Mouse (Mus musculus): ENCODE results near the gene Slc19a3. TPM values are rescaled to one million over a fixed set of nuclear protein-coding genes. Genes with fewer than 3 reads are reported as not detected.
"Not testable (repeated sequence)": the region's sequence is repeated elsewhere in the genome, so short reads cannot be mapped to it uniquely, and the experiment has no call there.

Gene Slc19a3
- polyA plus RNA-seq, 1 experiment from 2014 or later, result 0.83 TPM

DNA sequence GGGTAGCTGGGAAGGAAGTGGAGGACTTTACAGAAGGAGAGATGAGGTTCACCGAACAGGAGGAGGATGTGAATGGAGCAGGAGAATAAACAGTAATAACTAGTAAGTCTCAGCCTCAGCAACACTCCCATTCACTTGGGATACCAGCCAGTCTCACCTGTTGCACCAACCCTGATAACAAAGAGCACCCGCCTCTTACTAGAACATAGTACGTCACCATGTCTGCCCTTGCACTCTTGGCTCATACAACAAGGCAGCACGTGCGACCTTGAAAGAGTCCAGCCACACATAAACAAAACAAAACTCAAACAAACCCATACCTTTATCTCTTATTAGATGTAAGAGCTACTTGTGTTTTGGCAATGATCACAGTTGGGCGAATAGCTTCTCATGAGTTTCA, 5.7 kb downstream of the Slc19a3 start:
- DNase-seq (ENCODE audit: low spot score) (no peak), ATAC-seq (ENCODE audit: insufficient number of reproducible peaks, low FRiP score, low TSS enrichment, low read depth) (no peak)
- WGBS, result 90% methylated on average over 6 of the region's 6 CpGs
- no peak overlapping the region for H3K4me2 ChIP-seq (ENCODE audit: low read depth, severe bottlenecking)
- H3K4me3 ChIP-seq (ENCODE audit: low read depth, low read length), result no peak overlapping the region
- no peak overlapping the region for H3K9ac ChIP-seq (ENCODE audit: low read length)
- no peak overlapping the region for H3K27ac ChIP-seq (replicated peaks; ENCODE audit: low read depth, low read length)
- H3K9me3 ChIP-seq (ENCODE audit: control insufficient read depth, low read length), result no peaks in the 10 kb centered on the region
- H3K27me3 ChIP-seq (ENCODE audit: control insufficient read depth, insufficient read depth, low read length), result no peaks in the 10 kb centered on the region
- no peaks in the 10 kb centered on the region for H3K4me1 ChIP-seq (ENCODE audit: control insufficient read depth, insufficient read depth, low read length)
- H3K36me3 ChIP-seq (ENCODE audit: control insufficient read depth, insufficient read depth, low read length), result no peaks in the 10 kb centered on the region

DNA sequence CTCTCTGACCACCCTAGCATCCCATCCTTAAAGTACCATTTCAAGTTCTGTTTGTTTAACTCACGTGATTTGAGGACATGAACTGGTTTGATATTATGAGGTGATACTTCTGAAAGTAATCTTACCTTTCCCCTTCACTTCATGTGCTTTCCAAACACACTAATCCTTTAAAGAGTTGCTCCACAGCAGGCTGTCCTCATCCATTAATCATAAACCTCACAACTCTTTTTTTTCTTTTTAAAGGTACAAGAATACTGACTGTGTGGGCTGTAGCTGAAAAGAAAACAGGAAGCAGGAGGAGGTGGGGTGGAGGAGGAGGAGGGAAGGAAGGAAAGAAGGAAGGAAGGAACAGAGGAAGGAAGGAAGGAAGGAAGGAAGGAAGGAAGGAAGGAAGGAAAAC, 6.3 kb downstream of the Slc19a3 start:
- H3K36me3 ChIP-seq (ENCODE audit: control insufficient read depth, insufficient read depth, low read length), result no peaks in the 10 kb centered on the region

DNA sequence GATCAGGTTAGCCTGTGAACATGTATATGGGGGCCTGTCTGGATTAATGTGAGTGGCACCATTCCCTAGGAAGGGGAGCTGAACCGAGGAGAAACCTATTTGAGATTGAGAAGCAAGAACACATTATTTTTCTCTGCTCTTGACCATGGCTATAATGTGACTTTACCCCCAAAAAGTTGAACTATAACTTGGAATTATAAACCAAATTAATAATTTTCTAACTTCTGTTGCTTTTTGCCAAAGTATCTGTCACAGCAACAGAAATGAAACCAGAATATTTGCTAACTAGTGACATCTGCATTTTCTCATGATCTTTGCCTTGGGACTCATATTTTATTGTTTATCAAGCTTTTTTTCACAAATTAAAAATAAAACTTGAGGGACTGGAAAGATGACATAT, 21.7 kb downstream of the Slc19a3 start:
- no peak overlapping the region for H3K9ac ChIP-seq (ENCODE audit: low read length)
- ATAC-seq (ENCODE audit: insufficient number of reproducible peaks, low FRiP score, low TSS enrichment, low read depth), result no peak
- H3K36me3 ChIP-seq (ENCODE audit: control insufficient read depth, insufficient read depth, low read length), result no peaks in the 10 kb centered on the region
- no peaks in the 10 kb centered on the region for H3K27me3 ChIP-seq (ENCODE audit: control insufficient read depth, insufficient read depth, low read length)
- no peak overlapping the region for H3K4me2 ChIP-seq (ENCODE audit: low read depth, severe bottlenecking)
- no peaks in the 10 kb centered on the region for H3K4me1 ChIP-seq (ENCODE audit: control insufficient read depth, insufficient read depth, low read length)
- WGBS, result 61% methylated on average over 1 of the region's 1 CpGs
- no peak overlapping the region for H3K27ac ChIP-seq (replicated peaks; ENCODE audit: low read depth, low read length)
- no peaks in the 10 kb centered on the region for H3K9me3 ChIP-seq (ENCODE audit: control insufficient read depth, low read length)
- H3K4me3 ChIP-seq (ENCODE audit: low read depth, low read length), result no peak overlapping the region
- DNase-seq (ENCODE audit: low spot score), result no peak

More for the DNA sequence above, 6.3 kb downstream of the Slc19a3 start:
- Histone ChIP-seq H3K27me3 (ENCODE audit: control insufficient read depth, insufficient read depth, low read length) (no peaks in the 10 kb centered on the region), H3K9me3 (ENCODE audit: control insufficient read depth, low read length) (no peaks in the 10 kb centered on the region), H3K4me2 (ENCODE audit: low read depth, severe bottlenecking) (no peak overlapping the region), H3K4me3 (ENCODE audit: low read depth, low read length) (no peak overlapping the region), H3K9ac (ENCODE audit: low read length) (no peak overlapping the region), H3K4me1 (ENCODE audit: control insufficient read depth, insufficient read depth, low read length) (no peaks in the 10 kb centered on the region), H3K27ac (replicated peaks; ENCODE audit: low read depth, low read length) (no peak overlapping the region)
- WGBS, result 61% methylated on average over 1 of the region's 1 CpGs
- ATAC-seq (ENCODE audit: insufficient number of reproducible peaks, low FRiP score, low TSS enrichment, low read depth), result no peak
- DNase-seq (ENCODE audit: low spot score), result no peak

DNA sequence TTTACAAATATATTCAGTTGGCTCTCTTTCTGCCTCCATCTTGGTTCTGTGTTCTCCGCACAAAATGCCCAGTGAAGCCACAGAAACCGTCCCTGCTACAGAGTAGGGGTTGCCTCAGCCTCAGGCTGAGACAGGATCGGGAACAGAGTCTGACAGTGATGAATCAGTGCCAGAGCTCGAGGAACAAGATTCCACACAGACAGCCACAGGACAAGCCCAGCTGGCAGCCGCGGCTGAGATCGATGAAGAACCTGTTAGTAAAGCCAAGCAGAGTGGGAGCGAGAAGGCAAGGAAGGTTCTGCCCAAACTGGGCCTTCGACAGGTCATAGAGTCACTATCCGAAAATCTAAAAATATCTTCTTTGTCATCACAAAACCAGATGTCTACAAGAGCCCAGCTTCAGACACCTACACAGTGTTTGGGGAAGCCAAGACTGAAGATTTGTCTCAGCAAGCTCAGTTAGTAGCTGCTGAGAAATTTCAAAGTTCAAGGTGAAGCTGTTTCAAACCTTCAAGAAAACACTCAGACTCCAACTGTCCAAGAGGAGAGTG, 22.8 kb downstream of the Slc19a3 start:
- H3K36me3 ChIP-seq (ENCODE audit: control insufficient read depth, insufficient read depth, low read length), result no peaks in the 10 kb centered on the region
- no peak for ATAC-seq (ENCODE audit: insufficient number of reproducible peaks, low FRiP score, low TSS enrichment, low read depth)
- no peak overlapping the region for H3K4me2 ChIP-seq (ENCODE audit: low read depth, severe bottlenecking)
- no peaks in the 10 kb centered on the region for H3K27me3 ChIP-seq (ENCODE audit: control insufficient read depth, insufficient read depth, low read length)
- H3K4me1 ChIP-seq (ENCODE audit: control insufficient read depth, insufficient read depth, low read length), result no peaks in the 10 kb centered on the region
- H3K9me3 ChIP-seq (ENCODE audit: control insufficient read depth, low read length), result no peaks in the 10 kb centered on the region
- 74% methylated on average over 10 of the region's 10 CpGs for WGBS
- no peak for DNase-seq (ENCODE audit: low spot score)
- H3K27ac ChIP-seq (replicated peaks; ENCODE audit: low read depth, low read length), result no peak overlapping the region
- H3K9ac ChIP-seq (ENCODE audit: low read length), result no peak overlapping the region
- H3K4me3 ChIP-seq (ENCODE audit: low read depth, low read length), result no peak overlapping the region

DNA sequence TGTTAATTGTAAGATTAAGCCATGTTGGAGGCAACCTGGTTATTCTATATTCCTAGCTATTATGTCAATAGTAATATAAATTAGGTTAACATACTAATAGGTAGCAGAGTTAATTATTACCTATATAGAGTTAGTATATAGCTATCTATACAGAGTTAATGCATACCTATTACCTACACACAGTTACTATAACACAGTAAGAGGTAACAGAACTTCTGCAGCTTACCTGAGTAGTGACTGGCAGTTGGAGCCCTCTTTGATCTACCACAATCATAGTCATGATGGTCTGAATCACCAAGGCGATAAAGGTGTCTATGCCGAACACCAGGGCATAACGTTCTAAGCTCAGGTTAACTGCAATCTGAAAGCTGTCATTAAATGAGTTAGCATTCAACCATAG, 23.8 kb downstream of the Slc19a3 start:
- no peaks in the 10 kb centered on the region for H3K27me3 ChIP-seq (ENCODE audit: control insufficient read depth, insufficient read depth, low read length)
- ATAC-seq (ENCODE audit: insufficient number of reproducible peaks, low FRiP score, low TSS enrichment, low read depth) (no peak), DNase-seq (ENCODE audit: low spot score) (no peak)
- H3K27ac ChIP-seq (replicated peaks; ENCODE audit: low read depth, low read length), result no peak overlapping the region
- no peak overlapping the region for H3K4me2 ChIP-seq (ENCODE audit: low read depth, severe bottlenecking)
- H3K4me3 ChIP-seq (ENCODE audit: low read depth, low read length), result no peak overlapping the region
- H3K4me1 ChIP-seq (ENCODE audit: control insufficient read depth, insufficient read depth, low read length), result no peaks in the 10 kb centered on the region
- 90% methylated on average over 3 of the region's 3 CpGs for WGBS
- no peaks in the 10 kb centered on the region for H3K9me3 ChIP-seq (ENCODE audit: control insufficient read depth, low read length)
- no peaks in the 10 kb centered on the region for H3K36me3 ChIP-seq (ENCODE audit: control insufficient read depth, insufficient read depth, low read length)
- H3K9ac ChIP-seq (ENCODE audit: low read length), result no peak overlapping the region

DNA sequence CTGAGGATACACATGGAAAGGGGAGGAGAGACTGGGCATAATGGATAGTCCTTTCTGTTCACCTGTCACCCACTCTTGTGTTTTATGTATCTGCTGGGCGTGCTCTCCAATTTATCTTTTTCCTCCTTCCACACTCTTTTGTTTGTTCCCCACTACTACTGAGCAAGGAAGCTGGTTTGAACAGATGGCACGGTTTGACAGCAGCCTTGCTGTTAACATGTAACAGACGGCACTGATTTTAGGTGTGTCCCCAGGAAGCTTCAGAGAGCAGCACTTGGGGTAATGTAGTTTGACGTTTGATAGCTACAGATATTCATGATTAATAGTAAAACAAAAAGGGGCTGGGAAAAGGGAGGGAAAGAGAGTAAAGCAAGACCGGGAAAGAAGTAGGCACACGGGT, 30.8 kb downstream of the Slc19a3 start:
- ATAC-seq (ENCODE audit: insufficient number of reproducible peaks, low FRiP score, low TSS enrichment, low read depth) (no peak), DNase-seq (ENCODE audit: low spot score) (no peak)
- Histone ChIP-seq H3K4me3 (ENCODE audit: low read depth, low read length) (no peak overlapping the region), H3K9me3 (ENCODE audit: control insufficient read depth, low read length) (no peaks in the 10 kb centered on the region), H3K4me1 (ENCODE audit: control insufficient read depth, insufficient read depth, low read length) (no peaks in the 10 kb centered on the region), H3K27ac (replicated peaks; ENCODE audit: low read depth, low read length) (no peak overlapping the region), H3K36me3 (ENCODE audit: control insufficient read depth, insufficient read depth, low read length) (no peaks in the 10 kb centered on the region), H3K27me3 (ENCODE audit: control insufficient read depth, insufficient read depth, low read length) (no peaks in the 10 kb centered on the region), H3K9ac (ENCODE audit: low read length) (no peak overlapping the region), H3K4me2 (ENCODE audit: low read depth, severe bottlenecking) (no peak overlapping the region)
- WGBS, result 69% methylated on average over 6 of the region's 6 CpGs

DNA sequence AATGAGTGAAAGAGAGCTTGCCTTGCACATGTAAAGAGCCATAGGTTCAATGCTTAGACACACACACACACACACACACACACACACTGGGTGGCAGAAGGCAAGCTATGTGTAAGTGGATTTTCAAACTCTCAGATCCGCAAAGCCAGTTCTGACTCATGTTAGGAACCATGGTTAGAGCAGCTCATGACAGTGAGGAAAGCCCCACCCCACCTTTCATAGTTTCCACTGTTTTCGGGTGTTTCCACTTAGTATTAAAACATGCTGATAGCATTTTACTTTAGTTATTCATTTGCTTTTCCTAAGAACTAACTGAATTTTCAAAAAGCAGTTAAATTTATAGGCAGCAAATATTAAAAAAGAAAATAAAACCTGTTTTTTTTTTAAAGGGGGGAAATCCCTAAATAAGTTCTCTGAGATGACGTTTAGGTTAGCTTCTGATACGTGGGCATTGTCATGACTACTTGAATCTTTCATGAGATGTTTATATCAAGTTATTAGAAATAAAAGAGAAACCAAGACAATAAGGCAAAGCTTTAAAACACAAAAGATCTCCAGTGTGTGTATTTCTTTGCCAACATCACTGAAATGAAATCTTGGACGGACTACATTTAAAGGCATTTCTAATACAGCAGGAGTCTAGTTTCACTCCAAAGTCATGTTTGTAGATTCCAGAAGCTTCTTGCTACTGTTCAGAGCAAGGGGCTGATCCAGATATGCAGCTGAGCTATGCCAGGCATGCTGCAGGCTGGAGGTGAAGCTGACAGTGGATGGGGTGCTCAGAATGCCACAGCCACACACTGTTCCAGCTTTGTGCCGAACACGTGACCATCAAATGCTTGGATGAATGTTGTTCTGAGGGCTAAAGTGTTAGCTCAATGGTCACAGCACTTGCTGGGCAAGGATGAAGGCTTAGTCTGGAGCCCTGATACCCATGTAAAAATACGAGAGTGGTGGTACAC, 31.7 kb downstream of the Slc19a3 start:
- no peaks in the 10 kb centered on the region for H3K4me1 ChIP-seq (ENCODE audit: control insufficient read depth, insufficient read depth, low read length)
- H3K4me3 ChIP-seq (ENCODE audit: low read depth, low read length), result no peak overlapping the region
- DNase-seq (ENCODE audit: low spot score) (no peak), ATAC-seq (ENCODE audit: insufficient number of reproducible peaks, low FRiP score, low TSS enrichment, low read depth) (no peak)
- no peaks in the 10 kb centered on the region for H3K36me3 ChIP-seq (ENCODE audit: control insufficient read depth, insufficient read depth, low read length)
- no peak overlapping the region for H3K27ac ChIP-seq (replicated peaks; ENCODE audit: low read depth, low read length)
- 80% methylated on average over 8 of the region's 8 CpGs for WGBS
- H3K27me3 ChIP-seq (ENCODE audit: control insufficient read depth, insufficient read depth, low read length), result no peaks in the 10 kb centered on the region
- no peak overlapping the region for H3K9ac ChIP-seq (ENCODE audit: low read length)
- no peaks in the 10 kb centered on the region for H3K9me3 ChIP-seq (ENCODE audit: control insufficient read depth, low read length)
- H3K4me2 ChIP-seq (ENCODE audit: low read depth, severe bottlenecking), result no peak overlapping the region

DNA sequence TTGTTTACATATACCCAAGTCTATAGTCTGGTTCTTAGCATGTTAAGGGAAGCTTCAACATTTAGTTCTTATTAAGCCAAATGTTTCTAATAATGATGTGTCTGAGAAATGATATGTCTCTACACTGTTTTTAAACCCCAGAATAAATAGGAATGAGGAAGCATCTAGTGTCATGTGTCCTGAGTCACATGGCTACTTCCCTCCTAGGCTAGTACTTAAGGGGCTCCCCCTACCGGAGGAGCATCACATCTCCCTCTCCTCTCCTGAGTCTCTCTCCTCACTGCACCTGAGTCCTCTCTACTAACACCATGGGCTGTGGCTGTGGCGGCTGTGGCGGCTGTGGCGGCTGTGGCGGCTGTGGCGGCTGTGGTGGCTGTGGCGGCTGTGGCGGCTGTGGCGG, 37.9 kb downstream of the Slc19a3 start, which contains the start of gene Gm47959:
Gene Gm47959 (plus strand): TSS at position 243 of the 400 bp plus-strand sequence.
- WGBS, result 95% methylated on average over 8 of the region's 9 CpGs
- H3K9me3 ChIP-seq (ENCODE audit: control insufficient read depth, low read length); ATAC-seq (ENCODE audit: insufficient number of reproducible peaks, low FRiP score, low TSS enrichment, low read depth); H3K27ac ChIP-seq (replicated peaks; ENCODE audit: low read depth, low read length); H3K4me1 ChIP-seq (ENCODE audit: control insufficient read depth, insufficient read depth, low read length); H3K27me3 ChIP-seq (ENCODE audit: control insufficient read depth, insufficient read depth, low read length); H3K4me3 ChIP-seq (ENCODE audit: low read depth, low read length); H3K4me2 ChIP-seq (ENCODE audit: low read depth, severe bottlenecking); H3K36me3 ChIP-seq (ENCODE audit: control insufficient read depth, insufficient read depth, low read length); H3K9ac ChIP-seq (ENCODE audit: low read length); DNase-seq (ENCODE audit: low spot score): not testable (repeated sequence)

Data from limb, embryonic 11.5 days (tissue).